Mouse (Mus musculus) spleen, postnatal 4 days (tissue): Measurements from ENCODE around the gene Dqx1.
A peak's percentile ranks its signal among the peaks of the same experiment; 100 is the strongest.

Experiments used
- DNase-seq, 2 experiments: peaks; one replicate each; pipeline ENCODE4 v3.0.0; 2022; ENCODE audit warnings: low spot score in 2 of 2

Gene Dqx1

GRCm38 (mm10) chr6:83070311-83071219 lies 12.9 kb downstream of the Dqx1 start:
- peak in 1 of 2 experiments; percentile 74 for DNase-seq

GRCm38 (mm10) chr6:83071220-83071619 lies 13.6 kb downstream of the Dqx1 start:
- DNase-seq, result peak in 1 of 2 experiments; percentile 67

- DNase-seq, result no peak
Observed at GRCm38 (mm10) chr6:83074979-83075378, 17.3 kb downstream of the Dqx1 start.

GRCm38 (mm10) chr6:83077630-83078323 lies 20.1 kb downstream of the Dqx1 start, which contains the start of gene Pcgf1:
Pcgf1 (plus strand) TSS chr6:83077869.
- DNase-seq, result peak; percentile 38 to 77

- peak; percentile 99 to 100 for DNase-seq
Observed at GRCm38 (mm10) chr6:83078324-83078858, 20.7 kb downstream of the Dqx1 start.

GRCm38 (mm10) chr6:83080210-83080609 lies 22.6 kb downstream of the Dqx1 start:
- DNase-seq, result no peak

- no peak for DNase-seq
Observed at GRCm38 (mm10) chr6:83083497-83083896, 25.9 kb downstream of the Dqx1 start.

- DNase-seq, result no peak
Observed at GRCm38 (mm10) chr6:83084477-83084876, 26.8 kb downstream of the Dqx1 start.

GRCm38 (mm10) chr6:83086121-83087035 lies 28.7 kb downstream of the Dqx1 start, which contains the start of gene Lbx2:
Lbx2 (plus strand) TSS chr6:83086367.
- DNase-seq, result no peak

GRCm38 (mm10) chr6:83087205-83087925 lies 29.7 kb downstream of the Dqx1 start:
- no peak for DNase-seq

- no peak for DNase-seq
Observed at GRCm38 (mm10) chr6:83087926-83088260, 30.2 kb downstream of the Dqx1 start.

- DNase-seq, result no peak
Observed at GRCm38 (mm10) chr6:83092416-83093127, 34.9 kb downstream of the Dqx1 start.

GRCm38 (mm10) chr6:83095968-83096367 lies 38.3 kb downstream of the Dqx1 start:
- no peak for DNase-seq

- no peak for DNase-seq
Observed at GRCm38 (mm10) chr6:83098411-83098810, 40.8 kb downstream of the Dqx1 start.

- DNase-seq, result peak; percentile 89 to 91
Observed at GRCm38 (mm10) chr6:83101316-83101687, 43.7 kb downstream of the Dqx1 start, which contains the start of the genes Ccdc142 and Gm42688. Ccdc142 (plus strand) TSS chr6:83101601. Gm42688 (plus strand) TSS chr6:83101617.

GRCm38 (mm10) chr6:83101688-83102556 lies 44.3 kb downstream of the Dqx1 start:
- peak; percentile 74 to 90 for DNase-seq

- no peak for DNase-seq
Observed at GRCm38 (mm10) chr6:83103130-83103650, 45.5 kb downstream of the Dqx1 start.

GRCm38 (mm10) chr6:83104158-83104557 lies 46.5 kb downstream of the Dqx1 start:
- no peak for DNase-seq
